Mouse (Mus musculus) retina, adult 2 months (tissue): Measurements from ENCODE around the gene Armc7.
"Not testable (repeated sequence)": the region's sequence is repeated elsewhere in the genome, so short reads cannot be mapped to it uniquely, and the experiment has no call there.

Experiments
- DNase-seq: peaks from one replicate; pipeline ENCODE4 v3.0.0-alpha.2; 2012; ENCODE audit warnings: low read depth, low spot score

The Armc7 gene

DNA sequence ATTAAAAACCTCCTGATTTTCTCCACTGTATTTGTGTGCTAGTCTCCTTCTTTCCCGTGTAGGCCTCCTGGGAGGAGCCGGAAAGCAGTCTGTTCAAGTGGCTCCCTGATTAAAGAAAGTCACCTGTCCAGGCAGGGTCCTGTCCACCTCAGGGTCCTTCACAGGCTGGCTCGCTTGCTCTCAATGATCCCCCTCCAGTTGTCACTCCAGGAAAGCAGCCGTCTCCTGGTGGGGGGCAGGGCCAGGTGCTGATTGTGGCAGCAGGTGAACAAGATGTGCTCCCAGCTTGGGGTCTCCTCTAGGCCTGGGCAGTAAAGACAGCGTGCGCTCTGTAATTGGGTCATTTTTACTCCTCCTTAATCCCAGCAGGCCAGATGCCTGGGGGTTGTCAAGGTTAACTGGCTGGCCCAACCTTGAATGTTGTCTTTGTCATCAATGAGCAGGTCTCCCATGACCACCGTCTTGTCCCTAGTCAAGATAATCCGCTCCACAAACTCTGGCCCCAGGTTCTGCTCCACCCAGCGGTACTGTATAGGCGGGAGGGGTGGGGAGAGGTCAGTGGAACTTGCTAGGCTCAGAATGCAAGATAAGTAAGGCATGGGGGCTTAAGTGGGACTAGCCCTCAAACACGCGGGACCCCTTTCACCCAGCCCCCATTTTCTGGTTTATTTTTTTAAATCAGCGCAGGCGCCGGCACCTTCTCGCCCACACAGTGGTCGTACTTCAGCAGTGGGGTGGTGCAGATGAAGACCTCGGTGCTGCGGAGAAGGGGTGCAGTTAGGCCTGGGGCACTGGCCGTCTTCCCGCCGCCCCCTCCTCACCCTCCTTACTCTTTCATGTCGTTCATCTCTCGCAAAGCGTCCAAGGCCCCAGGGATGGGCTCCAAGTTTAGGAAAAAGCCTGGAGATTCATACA is 15.2 kb downstream of the Armc7 start:
- no peak for DNase-seq

DNA sequence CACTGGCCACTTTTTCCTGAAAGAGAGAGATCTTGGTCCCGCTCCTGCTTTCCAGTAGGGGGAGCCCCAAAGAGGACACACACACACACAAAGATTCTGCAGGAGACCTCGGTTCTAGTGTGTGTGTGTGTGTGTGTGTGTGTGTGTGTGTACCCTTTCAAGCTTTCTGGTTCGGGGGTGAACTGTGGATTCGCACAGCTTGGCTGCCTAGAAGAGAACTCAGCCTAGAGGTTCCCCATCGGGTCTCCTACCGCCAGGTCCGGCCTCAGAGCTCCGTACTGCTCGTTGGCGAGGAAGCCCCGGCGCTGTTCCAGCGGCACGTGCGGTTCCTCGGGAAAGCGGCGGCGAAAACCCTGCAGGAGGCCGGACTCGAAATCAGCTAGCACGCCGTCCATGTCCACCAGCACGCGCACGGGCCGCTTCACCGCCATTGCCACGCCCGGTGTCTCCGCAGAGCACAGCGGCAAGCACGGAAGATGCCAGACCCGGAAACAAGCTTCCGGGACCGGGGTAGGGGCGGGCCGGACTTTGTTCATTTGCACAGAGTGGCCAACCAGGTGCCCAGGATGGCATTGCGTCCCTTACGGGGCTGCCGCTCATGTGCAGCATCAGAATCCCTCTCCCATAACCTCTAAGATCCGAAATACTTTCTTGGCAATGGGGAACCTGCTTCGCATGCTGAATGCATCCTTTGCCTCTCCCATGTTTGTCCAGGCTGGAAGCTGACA is 16.1 kb downstream of the Armc7 start, which contains the start of gene Nt5c:
TSS of gene Nt5c (minus strand) at position 507 of the 728 bp plus-strand sequence.
- DNase-seq = peak; percentile 38

DNA sequence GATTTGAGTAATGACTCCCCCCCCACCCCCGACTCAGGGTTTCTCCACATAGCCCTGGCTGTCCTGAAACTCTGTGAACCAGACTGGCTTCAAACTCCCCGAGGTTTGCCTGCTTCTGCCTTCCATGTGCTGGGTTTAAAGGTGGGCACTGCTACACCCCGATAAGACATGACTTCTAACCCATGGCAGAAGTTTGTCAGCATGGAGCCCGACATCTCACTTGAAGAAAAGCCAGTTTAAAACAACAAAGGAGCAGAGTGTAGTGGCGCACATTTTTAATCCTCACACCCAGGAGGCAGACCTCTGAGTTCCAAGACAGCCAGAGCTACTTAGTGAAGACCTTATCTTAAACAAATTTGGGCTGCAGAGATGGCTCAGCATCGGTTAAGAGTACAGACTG is 16.9 kb downstream of the Armc7 start:
- DNase-seq = no peak

DNA sequence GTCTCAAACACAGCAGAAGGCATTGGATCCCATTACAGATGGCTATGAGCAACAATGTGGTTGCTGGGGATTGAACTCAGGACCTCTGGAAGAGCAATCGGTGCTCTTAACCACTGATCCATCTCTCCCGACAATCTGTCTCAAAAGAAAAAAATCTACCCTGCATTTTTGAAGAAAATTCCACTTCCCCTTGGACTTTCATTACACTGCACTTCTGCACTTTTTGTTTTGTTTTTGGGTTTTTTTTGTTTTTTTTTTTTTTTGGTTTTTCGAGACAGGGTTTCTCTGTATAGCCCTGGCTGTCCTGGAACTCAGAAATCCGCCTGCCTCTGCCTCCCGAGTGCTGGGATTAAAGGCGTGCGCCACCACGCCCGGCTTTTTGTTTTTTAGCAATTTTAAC is 21.1 kb downstream of the Armc7 start:
- DNase-seq = not testable (repeated sequence)

DNA sequence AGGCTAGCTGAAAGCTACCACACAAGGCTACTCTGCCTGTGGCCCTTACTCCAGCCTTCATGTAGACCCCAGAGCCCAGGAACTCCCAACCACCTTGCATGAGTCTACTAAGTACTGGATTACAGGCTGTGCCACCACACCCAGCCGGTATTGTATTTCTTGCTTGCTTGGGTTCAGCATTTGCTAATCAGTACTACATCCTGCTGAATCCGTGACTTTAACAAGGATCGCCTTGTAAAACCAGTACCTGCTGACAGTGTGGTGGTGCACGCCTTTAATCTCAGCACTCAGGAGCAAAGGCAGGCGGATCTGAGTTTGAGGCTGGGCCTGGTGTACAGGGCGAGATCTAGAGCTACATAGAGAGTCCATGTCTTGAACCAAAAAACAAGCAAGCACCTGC is 27.2 kb downstream of the Armc7 start:
- no peak for DNase-seq

DNA sequence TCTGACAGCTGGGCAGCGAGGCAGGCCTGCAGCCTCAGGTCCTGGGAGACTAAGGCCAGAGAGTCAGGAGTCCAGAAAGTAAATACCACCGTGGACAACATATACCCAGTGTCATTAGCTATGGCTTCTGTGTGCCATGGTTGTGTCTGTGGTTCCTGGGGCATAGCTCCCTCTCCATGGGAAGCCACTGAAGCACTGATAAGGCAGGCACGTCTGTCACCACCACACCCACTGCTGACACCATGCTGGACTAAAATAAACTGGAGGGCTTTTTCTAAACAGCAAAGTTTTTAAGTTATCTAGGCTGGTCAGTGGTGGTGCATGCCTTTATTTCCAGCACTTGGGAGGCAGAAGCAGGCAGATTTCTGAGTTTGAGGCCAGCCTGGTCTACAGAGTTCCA is 31.1 kb downstream of the Armc7 start:
- DNase-seq = no peak

DNA sequence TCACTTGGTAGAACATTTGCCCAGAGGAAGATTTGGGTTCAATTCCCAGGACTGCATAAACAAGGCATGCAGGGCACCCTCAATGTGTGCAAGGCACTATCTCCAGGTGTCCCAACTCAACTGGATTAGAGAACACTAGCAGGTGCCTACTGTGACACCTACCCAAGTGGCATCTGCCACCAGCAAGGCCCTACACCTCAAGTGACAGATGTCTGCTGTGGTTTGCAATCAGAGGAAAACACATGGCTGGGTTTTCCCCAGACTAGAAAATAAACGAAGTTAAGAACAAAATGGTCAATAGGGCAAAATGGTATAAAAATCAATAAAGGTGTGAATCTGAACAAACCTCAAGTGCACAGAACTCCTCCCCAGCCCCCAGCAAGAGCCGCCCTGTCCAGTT is 32.6 kb downstream of the Armc7 start:
- no peak for DNase-seq

DNA sequence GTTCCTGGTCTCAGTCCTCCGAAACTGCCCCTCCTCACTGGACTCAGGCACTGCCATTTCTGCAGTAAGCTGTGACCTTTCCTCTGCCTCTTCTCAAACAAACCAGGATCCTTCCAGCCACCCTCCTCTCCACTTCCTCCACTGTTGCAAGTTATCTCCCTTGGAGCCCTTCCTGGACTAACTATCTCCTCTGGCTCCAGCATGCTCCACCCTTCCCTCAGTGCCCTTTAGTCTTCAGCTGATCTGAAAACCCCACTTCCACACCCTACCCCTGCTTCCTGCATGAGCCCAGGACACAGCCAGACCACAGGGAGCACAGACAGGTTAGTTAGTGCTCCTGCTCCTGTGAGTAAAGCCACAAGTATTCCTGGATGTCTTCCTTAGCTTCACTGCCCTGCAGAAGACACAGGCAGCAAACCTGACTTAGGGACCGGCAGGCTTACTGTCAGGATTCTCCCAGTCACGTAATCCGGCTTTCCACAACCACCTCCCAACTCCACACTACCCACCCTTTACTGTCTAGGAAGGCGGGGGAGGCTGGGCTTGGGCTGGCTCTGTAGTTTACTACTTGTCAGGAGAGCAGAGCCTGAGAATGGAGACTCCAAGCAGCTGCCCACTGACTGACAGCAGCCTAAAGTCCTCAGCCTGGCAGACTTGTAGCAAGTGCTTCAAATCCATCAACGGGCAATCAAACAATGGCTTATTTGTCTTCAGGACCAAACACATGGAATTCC is 34.5 kb downstream of the Armc7 start:
- DNase-seq = no peak

DNA sequence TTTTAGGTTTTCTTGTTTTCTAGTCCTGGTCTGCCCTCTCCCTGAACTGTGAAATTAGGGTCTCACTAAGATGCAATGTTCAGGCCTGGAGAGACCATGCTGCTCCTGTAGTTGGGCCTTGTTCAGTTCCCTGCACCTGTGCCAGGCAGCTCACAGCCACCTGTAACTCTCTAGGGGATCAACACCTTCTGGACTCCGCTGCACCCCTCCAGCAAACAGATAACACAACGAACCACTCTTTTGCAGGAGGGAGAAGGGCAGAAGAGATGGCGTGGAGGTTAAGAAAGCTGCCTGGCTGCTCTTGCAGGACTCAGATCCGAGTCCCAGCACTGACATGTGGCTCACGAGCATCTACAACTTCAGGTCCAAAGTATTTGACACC is 35.0 kb downstream of the Armc7 start:
- DNase-seq = no peak

DNA sequence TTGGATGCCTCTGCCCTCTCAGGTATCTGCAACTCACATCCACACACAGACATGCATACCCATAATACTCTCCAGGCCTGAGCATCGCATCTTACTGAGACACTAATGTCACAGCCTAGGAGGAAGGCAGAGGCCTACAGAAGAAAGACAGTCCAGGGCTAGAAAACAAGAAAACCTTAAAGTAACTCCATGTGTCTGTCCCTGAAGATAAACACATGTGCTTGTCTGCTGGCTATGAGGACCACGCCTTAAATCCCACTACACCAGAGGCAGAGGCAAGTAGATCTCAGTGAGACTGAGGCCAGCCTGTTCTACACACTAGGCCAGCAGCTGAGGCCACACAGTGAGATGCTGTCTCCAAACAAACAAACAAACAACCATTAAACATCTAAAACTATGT is 35.7 kb downstream of the Armc7 start:
- DNase-seq = no peak

DNA sequence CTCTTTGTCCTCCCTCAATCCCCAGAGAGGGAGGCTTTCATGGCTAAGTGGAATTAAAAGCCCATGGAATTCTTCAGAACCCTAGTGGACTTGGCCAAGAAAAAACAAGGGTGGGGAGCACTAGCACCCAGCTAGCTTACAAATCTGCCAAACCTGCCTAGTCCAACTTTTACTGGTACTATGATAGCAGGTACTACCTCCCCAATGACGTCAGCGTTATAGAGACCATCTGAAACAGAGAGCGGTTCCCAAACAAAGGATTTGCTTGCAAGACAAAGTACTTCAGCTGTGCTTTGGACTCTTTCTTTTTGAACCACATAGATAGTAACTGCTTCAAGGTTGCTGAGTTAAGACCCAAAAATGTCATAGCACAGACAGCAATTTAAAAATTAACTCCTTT is 36.5 kb downstream of the Armc7 start:
- no peak for DNase-seq

DNA sequence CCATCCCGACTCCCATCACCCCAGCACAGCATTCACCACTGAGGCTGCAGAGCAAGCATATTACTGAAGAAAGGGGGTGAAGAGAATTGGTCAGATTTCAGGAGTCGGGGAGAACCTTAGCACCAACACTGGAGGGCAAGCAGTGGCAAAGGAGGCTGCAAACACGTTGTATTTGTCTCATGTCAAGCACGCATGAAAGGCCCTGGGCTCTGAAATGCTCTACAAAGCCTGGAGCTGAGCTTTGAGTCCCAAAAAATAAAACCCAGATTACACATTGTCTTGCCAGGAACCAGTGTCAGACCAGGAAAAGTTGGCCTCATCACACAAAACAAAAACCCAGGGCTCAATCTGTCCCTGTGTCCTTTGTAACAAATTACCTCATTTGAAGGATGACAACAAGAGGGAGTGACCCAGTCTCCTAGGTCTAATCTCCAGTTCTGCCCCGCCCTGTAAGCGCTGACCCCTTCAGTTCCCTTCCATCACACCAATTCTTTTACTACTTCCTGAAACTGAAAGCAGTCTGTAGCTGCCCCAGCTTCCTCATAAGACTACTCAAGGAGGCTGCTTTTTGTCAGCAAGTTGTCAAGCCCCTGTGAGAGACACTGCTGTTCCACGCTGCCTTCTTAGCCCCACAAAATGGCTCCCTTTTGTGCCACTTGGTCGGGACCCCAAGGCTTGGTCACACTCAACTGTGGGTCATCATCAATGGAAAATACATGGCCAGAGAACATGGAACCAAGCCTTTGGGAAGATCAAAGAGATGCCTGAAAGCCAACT is 37.1 kb downstream of the Armc7 start:
- no peak for DNase-seq

DNA sequence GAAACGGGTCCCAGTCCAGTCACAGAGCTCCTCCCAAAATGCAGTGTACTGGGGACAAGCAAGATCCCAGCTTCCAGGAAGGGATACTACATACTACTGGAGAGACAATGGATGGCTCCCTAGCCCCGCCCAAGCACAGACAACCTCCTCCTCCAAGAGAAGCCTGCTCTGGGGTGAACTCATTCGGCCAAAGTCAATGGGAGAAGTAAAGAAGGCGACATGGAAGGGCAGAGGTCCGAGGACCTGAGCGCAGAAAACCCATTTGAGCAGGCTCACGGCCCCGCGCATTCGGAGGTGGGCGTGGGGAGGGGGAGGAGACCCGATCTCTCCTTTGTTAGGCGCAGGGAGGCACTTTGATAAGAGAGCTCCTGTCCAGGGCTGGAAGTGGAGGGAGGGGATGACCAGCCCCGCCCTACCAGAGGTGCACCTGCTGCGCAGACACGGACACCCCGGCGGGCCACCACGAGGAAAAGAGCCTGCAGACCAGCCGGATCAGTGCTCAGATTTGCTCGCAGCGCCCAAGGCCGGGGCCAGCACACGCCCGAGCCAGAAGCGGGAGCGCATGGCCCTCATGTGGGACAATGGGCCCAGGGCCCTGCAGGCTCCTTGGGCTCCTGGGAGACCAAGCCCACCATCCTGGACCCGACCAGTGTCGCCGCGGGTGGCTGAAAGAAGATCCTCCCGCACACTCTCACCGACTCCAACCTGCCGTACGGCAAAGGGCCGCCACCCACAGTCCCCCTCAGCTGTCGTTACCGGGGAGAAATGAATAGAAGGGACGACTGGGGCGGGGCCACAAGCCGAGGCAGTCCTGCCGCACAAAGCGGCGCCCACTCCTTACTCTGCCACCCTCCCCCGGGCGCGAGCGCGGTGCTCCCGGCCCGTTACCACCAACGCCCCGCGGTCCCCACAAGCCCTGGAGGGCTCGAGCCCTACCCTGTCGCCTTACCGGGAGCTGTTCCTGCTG is 38.1 kb downstream of the Armc7 start:
- no peak for DNase-seq

DNA sequence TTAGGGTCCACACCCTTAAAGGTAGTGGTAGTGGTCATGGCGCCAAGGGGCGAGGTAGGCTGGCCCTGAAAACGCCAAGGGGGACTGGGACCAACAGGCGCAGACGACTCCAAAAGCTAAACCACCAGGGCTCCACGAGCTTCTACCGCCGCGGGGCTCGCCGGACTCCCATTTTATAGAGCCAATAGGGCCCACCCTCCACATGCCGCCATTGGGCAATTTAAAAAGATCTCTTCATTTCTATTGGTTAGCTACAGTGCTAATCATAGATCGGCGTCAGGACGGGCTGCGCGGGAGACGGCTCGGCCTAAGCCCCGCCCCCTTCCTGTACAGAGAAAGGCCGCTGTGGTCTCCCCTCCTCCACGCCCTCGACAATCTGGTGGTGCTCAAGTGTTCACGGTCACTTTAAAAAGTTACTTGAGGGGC is 38.8 kb downstream of the Armc7 start, which contains the start of gene Jpt1:
TSS of gene Jpt1 (minus strand) at position 150 of the 426 bp plus-strand sequence.
- DNase-seq = peak; percentile 96

DNA sequence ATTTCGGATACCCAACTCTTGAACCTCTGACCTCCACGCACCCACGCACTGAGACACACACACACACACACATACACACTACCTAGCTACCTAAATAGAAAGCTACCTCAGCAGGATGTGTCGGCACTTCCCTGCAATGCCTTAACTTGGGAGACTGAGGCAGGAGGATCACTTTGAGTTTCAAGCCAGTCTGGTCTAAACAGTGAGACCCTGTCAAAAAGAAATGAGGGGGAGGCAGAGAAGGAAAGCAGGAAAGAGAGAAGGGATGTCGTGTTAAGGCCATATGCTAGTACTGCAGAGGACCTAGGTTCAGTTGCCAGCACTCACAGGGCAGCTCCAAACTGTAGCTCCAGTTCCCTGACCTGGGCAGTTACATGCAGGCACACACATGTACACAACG is 39.6 kb downstream of the Armc7 start:
- no peak for DNase-seq

DNA sequence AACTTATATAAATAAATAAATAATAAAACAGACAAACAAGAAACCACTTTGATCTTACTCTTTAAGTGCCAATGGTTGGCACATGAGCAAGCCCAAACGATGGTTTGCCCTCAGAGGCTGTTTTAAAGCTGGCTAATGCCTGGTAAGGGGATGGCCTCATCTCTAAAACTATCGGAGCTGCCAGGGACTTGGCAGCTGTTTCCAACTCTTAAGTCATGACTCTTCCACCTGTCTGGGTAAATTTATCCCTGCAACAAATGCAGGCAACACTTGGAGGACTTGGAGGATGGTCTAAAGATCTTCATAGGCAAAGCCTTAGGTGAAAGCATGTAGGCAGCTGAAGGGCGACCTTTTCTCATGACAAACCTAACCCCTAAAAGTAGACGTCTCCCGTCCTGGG is 41.5 kb downstream of the Armc7 start:
- no peak for DNase-seq

DNA sequence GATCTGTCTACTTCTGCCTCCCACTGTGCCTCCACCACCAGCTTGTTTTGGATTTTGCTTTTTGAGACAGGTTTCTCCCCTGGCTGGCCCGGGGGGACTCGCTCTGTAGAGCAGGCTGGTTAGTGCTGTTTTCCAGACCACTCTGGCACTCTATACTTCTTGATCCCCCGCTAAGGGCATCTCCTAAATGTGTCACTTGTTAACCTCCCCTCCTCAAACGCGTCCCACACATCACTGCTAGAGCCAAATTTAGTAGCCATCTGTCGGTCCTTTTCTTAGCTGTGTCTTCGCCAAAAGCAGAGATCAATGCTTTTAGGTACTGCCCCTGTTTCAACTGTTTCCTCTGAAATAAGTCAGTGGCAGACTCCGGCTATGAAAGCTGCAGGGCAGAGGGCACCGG is 43.2 kb downstream of the Armc7 start:
- no peak for DNase-seq

DNA sequence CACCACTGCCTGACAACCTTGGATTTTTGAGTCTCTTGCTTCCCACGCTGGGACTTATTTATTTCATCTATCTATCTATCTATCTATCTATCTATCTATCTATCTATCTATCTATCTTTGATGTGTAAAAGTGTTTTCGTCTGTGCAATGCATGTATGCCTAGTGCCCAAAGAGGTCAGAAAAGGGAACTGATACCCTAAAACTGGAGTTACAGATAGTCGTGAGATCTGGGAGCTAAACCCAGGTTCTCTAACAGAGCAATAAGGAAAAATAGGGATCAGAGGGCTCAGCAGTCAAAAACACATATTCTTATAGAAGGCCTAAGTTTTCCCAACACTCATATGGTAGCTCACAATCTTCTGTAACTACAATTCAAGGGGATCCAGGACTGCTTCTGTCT is 44.1 kb downstream of the Armc7 start:
- DNase-seq = no peak

DNA sequence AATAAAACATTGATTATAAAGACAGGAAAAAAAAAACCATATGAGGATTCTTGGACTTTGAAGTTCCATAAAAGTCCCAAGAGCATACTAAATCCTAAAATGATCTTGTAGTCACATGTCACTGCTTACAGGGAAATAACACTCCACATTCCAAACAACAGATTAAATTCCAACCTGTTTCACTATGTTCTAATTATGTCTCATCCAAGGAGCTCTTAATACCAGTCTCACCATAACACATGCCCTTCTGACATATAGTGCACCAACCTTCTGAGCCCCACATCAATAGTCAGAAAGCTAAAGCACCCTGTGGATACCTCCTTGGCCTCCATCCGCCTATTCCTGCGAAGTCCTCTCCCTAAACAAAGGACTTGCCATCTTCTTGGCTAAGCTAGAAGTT is 44.8 kb downstream of the Armc7 start:
- no peak for DNase-seq

DNA sequence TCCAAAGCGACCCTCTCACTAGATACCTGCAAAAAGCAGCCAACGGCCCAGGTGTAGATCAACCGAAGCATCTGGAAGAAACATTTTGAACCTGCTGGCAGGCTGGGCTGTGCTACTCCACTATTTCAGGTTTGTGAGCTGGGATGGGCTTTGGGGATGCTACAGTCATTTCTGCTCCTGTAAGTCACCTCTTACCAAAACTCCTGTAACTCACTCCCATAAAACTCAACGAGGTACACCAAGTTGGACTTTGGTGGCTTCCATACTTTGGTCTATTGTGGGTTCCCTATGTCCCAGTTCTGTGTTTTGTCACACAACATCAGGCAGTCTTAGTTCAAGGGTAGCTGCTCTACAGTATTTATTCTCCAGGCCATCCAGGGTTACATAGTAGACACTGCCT is 45.6 kb downstream of the Armc7 start:
- no peak for DNase-seq
